Mouse (Mus musculus) Patski (cell line): ENCODE measurements at regions not wholly inside any gene's neighbourhood (a gene's known extent, or its start where the extent isn't known, plus 50 kb on each side); places are given as distances from the start of the nearest gene placed in this dataset.

Experiments
- ATAC-seq: fragments of 100-300 bp; one replicate; pipeline ENCODE4 v1.8.0; 2021
- CTCF ChIA-PET: fragments of 350-600 bp; sonication (Branson Sonifier 250); formaldehyde crosslinking; loops from one replicate; lab custom pipeline; 2022; ENCODE audit warnings: inconsistent platforms; lab: Charles Lee
- POLR2A ChIA-PET: fragments of 350-600 bp; sonication (Branson Sonifier 250); formaldehyde crosslinking; loops from one replicate; lab custom pipeline; 2022; ENCODE audit warnings: antibody characterized with exemption, inconsistent platforms; lab: Charles Lee
- DNase-seq: peaks from one replicate; pipeline ENCODE4 v3.0.0-alpha.2; 2011; ENCODE audit warnings: low read depth, low spot score
- H3K27me3 ChIP-seq: fragments of 371-371 bp; one replicate; pipeline ENCODE4 v1.5.1; 2021
- CTCF ChIP-seq: fragments of 100-300 bp; IDR thresholded peaks from one replicate; pipeline ENCODE4 v1.5.1; 2021
- in situ Hi-C: fragments of 300-500 bp; cut with MboI; formaldehyde crosslinking; loops from 3 replicates; pipeline ENCODE4 v1.11.1; 2018; ENCODE audit warnings: low pct_unique_long_range_greater_than_20kb, mixed read lengths

DNA sequence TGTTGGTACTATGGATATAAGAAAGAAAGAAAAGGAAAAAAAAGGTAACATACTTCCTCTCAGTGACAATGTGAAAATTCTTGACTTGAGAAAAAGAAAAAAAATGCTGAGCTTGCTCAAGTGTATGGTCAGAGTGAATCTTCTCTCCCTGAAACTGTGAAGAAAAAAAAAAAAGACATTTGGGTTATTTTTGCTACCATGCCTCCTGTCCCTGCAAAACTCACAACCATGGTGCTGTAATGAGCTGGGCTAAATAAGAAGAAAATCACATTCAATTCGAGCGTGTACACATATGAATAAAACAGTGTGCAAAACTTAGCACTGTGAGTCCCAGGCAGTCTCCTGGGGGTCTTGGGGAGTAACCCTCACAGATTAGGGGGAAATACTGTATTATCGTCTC, 483.3 kb upstream of the Tenm4 start:
- in situ Hi-C loops = loop anchor here (25.0 kb wide), 2 partner anchors 100 to 175 kb away; no protein-coding TSS in a partner anchor
- no peak for DNase-seq
- no peak for TF ChIP-seq CTCF
- H3K27me3 ChIP-seq = no peaks in the 10 kb centered on the region
- CTCF ChIA-PET = interaction anchor here (1.4 kb wide), 1 partner anchor 9 kb away, joined by 4 read pairs; no protein-coding TSS in a partner anchor
- ATAC-seq = no peak
- POLR2A ChIA-PET = interaction anchor here (0.7 kb wide), 1 partner anchor 40 kb away, joined by 3 read pairs; no protein-coding TSS in a partner anchor

DNA sequence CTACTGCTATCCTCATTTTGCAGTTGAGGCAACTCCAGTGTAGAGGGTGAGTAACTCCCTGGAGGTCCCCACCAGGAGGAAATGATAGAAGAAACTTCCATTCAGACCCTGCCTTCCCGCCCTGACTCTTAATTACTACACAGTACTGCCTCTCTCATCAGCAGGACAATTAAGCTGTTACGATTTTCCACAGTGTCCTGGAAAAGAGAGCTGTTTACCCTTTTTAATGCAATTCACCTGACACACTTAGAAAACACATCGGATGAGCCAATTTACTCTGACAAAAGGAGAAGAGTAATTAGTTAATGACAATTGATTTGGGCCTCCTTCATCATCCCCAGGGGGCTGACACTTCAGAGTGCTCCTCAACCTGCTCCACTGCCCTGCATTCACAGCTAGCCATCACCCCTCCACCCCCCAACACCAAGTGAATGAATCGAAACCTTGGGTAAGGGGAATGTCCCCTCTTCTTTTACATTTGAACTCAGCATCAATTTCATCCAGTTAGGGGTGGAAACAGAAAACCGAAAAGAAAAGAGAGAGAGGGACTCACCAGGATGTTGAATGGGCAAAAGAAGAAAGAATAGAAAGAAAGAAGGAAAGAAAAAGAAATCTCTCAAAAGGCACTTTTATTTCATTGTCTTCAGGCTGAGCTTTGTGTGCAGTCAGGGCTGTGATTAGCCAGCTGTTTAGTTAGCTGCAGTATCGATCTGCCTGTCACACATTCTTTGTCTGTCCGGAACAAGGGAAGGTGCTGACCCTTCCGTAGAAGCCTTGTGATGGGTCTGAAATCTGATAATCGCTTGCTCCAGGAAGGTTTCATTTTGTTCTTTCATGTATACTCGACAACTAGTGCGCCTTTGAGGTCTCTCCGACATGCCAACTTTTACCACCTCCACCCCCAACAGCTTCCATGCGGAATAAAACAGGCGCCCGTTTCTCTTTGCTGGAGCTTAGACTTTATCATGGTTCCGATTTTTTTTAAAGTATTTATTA, 482.6 kb upstream of the Tenm4 start:
- CTCF ChIA-PET = interaction anchor here (0.6 to 1.4 kb wide), 3 partner anchors 10 to 13 kb away, joined by 3 to 4 read pairs (median 3); no protein-coding TSS in a partner anchor
- TF ChIP-seq CTCF = no peak
- no peak for ATAC-seq
- H3K27me3 ChIP-seq = no peaks in the 10 kb centered on the region
- POLR2A ChIA-PET = interaction anchor here (0.7 kb wide), 1 partner anchor 39 kb away, joined by 3 read pairs; no protein-coding TSS in a partner anchor
- no peak for DNase-seq
- in situ Hi-C loops = loop anchor here (25.0 kb wide), 2 partner anchors 99 to 174 kb away; no protein-coding TSS in a partner anchor

DNA sequence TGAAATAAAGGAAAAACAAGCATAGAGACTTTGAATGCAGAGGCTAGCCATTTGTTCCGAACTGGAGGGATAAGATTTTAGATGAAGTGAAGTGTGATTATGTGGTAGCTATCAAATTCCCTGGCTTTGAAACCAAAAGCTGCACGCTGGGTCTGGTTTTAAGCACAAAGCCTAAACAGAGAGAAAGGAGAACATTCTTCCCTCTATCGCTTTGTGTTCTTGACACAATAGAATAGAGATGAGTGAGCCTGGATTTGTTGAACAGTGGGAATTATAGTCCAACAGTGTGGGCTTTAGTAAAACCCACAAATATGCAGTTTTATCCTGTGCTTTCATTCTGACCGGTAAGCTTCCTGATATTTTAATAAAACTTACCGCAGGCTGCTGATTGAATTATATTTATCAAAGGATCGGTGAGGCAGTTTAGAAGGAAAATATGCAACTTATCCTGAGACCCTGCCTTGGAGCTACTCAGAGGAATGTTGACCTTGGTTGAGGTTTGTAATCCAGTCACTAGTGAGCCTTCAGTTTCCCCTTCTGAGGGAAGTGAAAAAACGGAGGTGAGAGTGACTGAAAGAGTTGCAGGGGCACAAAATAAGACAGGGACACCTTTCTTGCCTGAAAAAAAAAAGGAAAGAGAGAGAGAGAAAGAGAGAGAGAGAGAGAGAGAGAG, 481.7 kb upstream of the Tenm4 start:
- ATAC-seq (no peak), DNase-seq (no peak)
- no peak for TF ChIP-seq CTCF
- ChIA-PET CTCF (interaction anchor here (0.6 to 1.4 kb wide), 3 partner anchors 10 to 12 kb away, joined by 3 to 4 read pairs (median 3); no protein-coding TSS in a partner anchor), POLR2A (no interaction called here)
- H3K27me3 ChIP-seq = no peaks in the 10 kb centered on the region
- in situ Hi-C loops = loop anchor here (25.0 kb wide), 2 partner anchors 98 to 173 kb away; no protein-coding TSS in a partner anchor

DNA sequence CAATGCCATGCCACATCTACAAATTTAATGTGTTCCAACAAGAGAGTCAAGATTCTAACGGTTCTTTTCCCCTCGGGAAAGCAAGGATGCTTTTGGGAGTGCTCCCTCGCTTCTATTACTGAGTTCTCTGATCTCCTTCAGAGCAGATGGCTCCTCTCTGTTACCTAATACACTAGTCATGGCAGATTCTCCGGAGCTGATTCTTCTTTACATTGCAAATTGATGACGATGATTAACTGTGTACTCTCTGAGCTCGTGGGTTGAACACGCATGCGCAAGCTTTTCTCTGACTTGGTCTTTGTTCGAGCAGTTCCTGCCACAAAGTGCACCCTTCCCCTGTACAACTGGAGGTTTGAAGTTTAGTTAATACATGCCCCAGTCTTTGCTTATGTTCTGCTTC, 471.5 kb upstream of the Tenm4 start:
- DNase-seq = no peak
- no peak for TF ChIP-seq CTCF
- ChIA-PET CTCF (interaction anchor here (1.1 kb wide), 1 partner anchor 11 kb away, joined by 3 read pairs; no protein-coding TSS in a partner anchor), POLR2A (no interaction called here)
- H3K27me3 ChIP-seq = no peaks in the 10 kb centered on the region
- no peak for ATAC-seq
- in situ Hi-C loops = loop anchor here (25.0 kb wide), 2 partner anchors 88 to 163 kb away; no protein-coding TSS in a partner anchor

DNA sequence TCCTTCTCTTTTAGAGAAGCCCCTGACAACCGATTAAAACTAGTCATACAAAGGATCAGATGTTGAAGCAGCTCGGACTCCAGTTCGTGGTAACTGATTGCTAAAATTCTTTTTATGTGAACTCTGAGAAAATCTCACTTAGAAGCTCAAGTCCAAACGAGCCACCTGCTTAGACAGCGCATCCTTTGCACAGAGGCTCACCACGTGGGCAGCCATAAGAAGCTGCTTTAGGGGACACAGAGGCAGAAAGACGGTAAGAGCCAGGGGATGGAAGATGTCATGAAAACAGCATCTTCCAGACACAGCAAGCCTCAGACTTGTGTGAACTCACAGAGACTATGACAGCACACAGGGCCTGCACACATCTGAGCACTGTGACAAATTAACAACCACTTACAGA, 461.0 kb upstream of the Tenm4 start:
- CTCF ChIA-PET = no interaction called here

DNA sequence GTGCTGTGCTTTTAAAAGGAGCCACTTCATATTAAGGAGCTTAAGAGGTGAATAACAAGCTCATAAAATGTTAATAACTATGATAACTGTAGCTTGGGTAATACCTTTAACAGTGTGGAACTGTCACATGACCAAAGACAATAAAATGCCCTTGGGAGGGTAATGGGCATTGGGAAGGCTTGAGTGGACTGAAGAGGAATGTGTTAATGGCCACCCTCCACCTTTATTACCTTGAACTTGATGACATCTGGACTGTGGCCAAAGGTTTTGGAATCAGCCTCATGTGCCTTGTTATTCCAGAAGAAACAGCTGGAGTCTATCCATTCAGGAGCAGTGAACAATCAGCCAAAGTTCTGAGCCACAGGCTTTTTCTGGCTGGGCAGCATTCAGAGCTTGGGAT, 451.0 kb upstream of the Tenm4 start:
- peak; percentile 53 for DNase-seq
- peak; percentile 67 for ATAC-seq
- POLR2A ChIA-PET = no interaction called here
- CTCF ChIA-PET = interaction anchor here (1.0 to 2.7 kb wide), 2 partner anchors 9 to 12 kb away, joined by 4 to 9 read pairs; no protein-coding TSS in a partner anchor
- no peaks in the 10 kb centered on the region for H3K27me3 ChIP-seq
- TF ChIP-seq CTCF = no peak
- in situ Hi-C loops = loop anchor here (25.0 kb wide), 1 partner anchor 233 kb away; no protein-coding TSS in a partner anchor

More for the DNA sequence above, 461.0 kb upstream of the Tenm4 start:
- no peak for ATAC-seq
- in situ Hi-C loops = loop anchor here (25.0 kb wide), 1 partner anchor 223 kb away; no protein-coding TSS in a partner anchor
- no peaks in the 10 kb centered on the region for H3K27me3 ChIP-seq
- DNase-seq = no peak
- POLR2A ChIA-PET = no interaction called here
- TF ChIP-seq CTCF = no peak

DNA sequence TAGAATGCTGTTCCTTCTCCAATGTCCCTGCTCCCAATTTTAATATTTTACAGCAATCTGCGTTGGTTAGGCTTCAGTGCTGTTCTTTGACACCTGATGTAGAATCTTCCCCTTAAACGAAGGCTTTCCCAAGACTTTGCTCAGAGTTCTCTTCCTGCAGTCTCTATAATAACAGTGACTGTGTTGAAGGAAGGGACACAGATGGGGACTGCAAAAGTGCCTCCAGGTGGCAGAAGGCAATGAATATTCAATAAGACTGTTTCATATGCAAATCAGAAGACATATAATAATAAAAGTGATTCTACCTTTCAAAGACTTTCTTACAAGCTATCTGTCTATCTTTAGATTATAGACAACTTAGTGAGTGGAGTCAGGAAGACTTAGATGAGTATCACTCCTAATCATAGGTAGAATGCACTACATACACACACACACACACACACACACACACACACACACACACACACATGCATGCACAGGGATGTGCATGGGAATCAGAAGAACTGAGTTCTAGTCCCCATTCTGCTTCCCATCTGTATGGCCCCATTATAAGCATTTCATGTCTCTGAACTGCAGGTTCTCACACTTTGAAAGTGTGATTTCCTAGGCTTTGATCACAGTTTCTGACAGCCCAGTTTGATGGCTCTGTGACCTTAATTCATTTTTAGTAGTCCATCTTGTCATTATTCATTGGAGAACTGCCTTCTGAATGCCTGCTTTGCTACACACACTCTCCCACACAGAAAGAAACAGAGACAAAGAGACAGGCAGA, 445.1 kb upstream of the Tenm4 start:
- DNase-seq = no peak
- H3K27me3 ChIP-seq = no peaks in the 10 kb centered on the region
- CTCF ChIA-PET = interaction anchor here (0.8 to 1.5 kb wide), 3 partner anchors 18 to 22 kb away, joined by 3 read pairs; no protein-coding TSS in a partner anchor
- in situ Hi-C loops = no loop called here
- POLR2A ChIA-PET = no interaction called here
- TF ChIP-seq CTCF = no peak
- ATAC-seq = no peak

DNA sequence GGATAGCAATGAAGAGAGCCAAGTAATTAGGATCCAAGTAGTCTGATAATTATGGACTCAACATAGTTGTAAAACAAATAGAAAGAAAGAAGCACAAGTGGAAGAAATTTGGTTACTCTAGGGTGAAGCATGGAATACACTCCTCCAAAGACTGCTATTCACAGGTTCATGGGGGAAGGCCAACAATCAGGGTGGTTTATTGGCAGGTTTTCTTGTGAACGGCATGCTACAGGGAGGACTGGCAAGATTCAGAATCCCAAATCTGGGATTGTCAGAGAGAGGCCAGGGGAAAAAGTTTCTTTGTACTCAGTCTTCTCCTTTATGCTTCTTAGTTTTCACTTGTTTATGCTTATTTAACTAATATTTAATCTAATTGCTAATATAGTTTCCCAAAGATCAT, 437.2 kb upstream of the Tenm4 start:
- ATAC-seq (no peak), DNase-seq (no peak)
- in situ Hi-C loops = no loop called here
- ChIA-PET CTCF (interaction anchor here (1.2 to 1.3 kb wide), 2 partner anchors 10 to 12 kb away, joined by 3 read pairs; no protein-coding TSS in a partner anchor), POLR2A (no interaction called here)
- no peaks in the 10 kb centered on the region for H3K27me3 ChIP-seq
- TF ChIP-seq CTCF = no peak

DNA sequence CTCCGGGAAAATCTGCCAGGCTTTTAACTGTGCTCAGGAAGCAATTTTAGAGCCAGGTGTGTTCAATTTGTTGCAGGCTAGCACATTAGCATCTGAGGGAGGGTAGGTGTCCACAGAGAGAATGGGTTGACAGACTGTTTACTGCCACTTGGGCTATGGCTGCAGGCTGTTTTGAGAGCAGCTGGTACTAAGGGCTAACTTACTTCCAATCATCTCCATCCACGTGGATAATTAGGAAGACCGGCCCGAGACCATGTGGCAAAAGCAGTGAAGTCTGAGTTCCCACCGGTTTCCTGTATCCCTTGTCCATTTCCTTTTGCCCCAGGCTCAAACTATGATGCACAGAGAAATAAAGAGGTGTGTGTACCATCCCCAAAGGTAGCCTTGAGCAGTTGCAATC, 436.5 kb upstream of the Tenm4 start:
- in situ Hi-C loops = no loop called here
- DNase-seq = no peak
- POLR2A ChIA-PET = no interaction called here
- no peaks in the 10 kb centered on the region for H3K27me3 ChIP-seq
- ATAC-seq = no peak
- no peak for TF ChIP-seq CTCF
- CTCF ChIA-PET = interaction anchor here (1.2 kb wide), 1 partner anchor 12 kb away, joined by 3 read pairs; no protein-coding TSS in a partner anchor
